Mouse (Mus musculus) embryonic fibroblast, embryonic 13.5 days (primary cell): ENCODE measurements around the gene Sacs. TPM values are rescaled to one million over a fixed set of nuclear protein-coding genes. Genes with fewer than 3 reads are reported as not detected.

Source experiments
- H3K27ac ChIP-seq: 2 replicates; pipeline ENCODE4 v1.5.1; 2012; ENCODE audit warnings: low read length, control low read depth, inconsistent platforms; ENCODE audit not compliant: insufficient read depth
- H3K4me1 ChIP-seq: 2 replicates; pipeline ENCODE4 v1.6.1; 2011; ENCODE audit warnings: low read length; ENCODE audit not compliant: control insufficient read depth, insufficient read depth
- H3K4me3 ChIP-seq: 2 replicates; pipeline ENCODE4 v1.5.1; 2011; ENCODE audit warnings: mild to moderate bottlenecking, control low read depth, low read length; ENCODE audit not compliant: insufficient read depth
- CTCF ChIP-seq: IDR thresholded peaks from 2 replicates; pipeline ENCODE4 v1.5.1; 2011; ENCODE audit warnings: mild to moderate bottlenecking, control low read depth, low read length, moderate library complexity, borderline replicate concordance; ENCODE audit not compliant: insufficient read depth
- POLR2A ChIP-seq: IDR thresholded peaks from 2 replicates; pipeline ENCODE4 v1.6.1; 2011; ENCODE audit warnings: low read depth, mild to moderate bottlenecking, control low read depth, low read length, moderate library complexity
- polyA plus RNA-seq: library from polyadenylated mRNA; stranded (reverse); fragments of >200 nt; gene quantifications from 2 replicates; pipeline ENCODE4 v1.2.4, GENCODE M21; 2011; ENCODE audit warnings: low read depth; ENCODE audit not compliant: missing spikeins, insufficient read length

The Sacs gene
- polyA plus RNA-seq, 1 experiment = 18.3 TPM

GRCm38 (mm10) chr14:61277285-61277684 is 139.0 kb downstream of the Sacs start:
- H3K4me1 ChIP-seq = no peaks in the 10 kb centered on the region
- TF ChIP-seq CTCF (peak; percentile 43; the same call in 1 of the 2 replicates), POLR2A (no peak)
- no peak overlapping the region for H3K4me3 ChIP-seq
- H3K27ac ChIP-seq = no peak overlapping the region

- TF ChIP-seq CTCF (no peak), POLR2A (no peak)
- H3K27ac ChIP-seq = no peak overlapping the region
- no peak overlapping the region for H3K4me3 ChIP-seq
- H3K4me1 ChIP-seq = no peaks in the 10 kb centered on the region
Observed at GRCm38 (mm10) chr14:61278676-61279300, 140.5 kb downstream of the Sacs start.

DNA sequence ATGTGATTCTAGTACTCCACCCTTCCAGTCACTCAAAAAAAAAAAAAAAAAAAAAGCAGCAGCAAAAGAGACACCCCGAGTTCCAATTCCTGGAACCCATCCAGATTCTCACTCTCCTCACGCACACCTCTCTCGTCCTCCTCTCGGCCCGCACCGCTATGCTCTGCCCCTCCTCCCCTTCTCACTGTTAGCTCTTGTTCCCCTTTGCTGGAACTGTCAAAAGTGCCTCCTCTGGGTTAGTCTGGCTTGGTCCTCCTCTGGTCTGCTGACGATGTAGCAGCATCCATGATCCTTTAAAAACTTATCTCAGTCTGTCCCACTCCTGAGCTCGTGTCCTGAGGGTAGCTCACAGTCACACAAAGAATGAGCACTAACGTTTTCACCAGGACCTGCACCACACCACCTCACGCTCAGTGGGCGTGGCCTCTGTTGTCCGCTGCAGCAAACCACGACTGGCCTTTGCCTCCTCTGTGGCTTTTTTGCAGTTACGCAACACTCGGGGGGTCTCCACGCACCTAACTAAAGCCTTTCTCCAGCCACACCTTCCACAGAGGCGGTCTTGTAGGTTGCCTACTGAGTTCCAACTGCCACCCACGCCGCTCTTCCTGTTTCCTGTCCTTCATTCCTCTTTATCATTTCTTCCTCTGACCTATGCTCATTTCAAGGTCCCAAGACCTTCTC is 150.5 kb downstream of the Sacs start:
- Histone ChIP-seq H3K4me1 (no peaks in the 10 kb centered on the region), H3K4me3 (no peak overlapping the region), H3K27ac (no peak overlapping the region)
- TF ChIP-seq POLR2A = no peak
- TF ChIP-seq CTCF = no peak

Other genes with a start within 250 kb of the Sacs start
- gene Tnfrsf19, start 92.0 kb upstream of the Sacs start, polyA plus RNA-seq = 0.65 and 3.1 TPM in 2 replicates
- not detected in 2 replicates for gene Sgcg, start 120.0 kb downstream of the Sacs start, polyA plus RNA-seq
- 0.49 TPM in 1 of 2 replicates, not detected in the other for gene Arl11, start 171.3 kb downstream of the Sacs start, polyA plus RNA-seq
- 6.4 and 7.3 TPM in 2 replicates for gene Ebpl, start 222.0 kb downstream of the Sacs start, polyA plus RNA-seq